Mouse (Mus musculus) liver, postnatal 0 days (tissue): ENCODE data around the gene Kat2b. TPM values are rescaled to one million over a fixed set of nuclear protein-coding genes. Genes with fewer than 3 reads are reported as not detected.
"Not testable (repeated sequence)": the region's sequence is repeated elsewhere in the genome, so short reads cannot be mapped to it uniquely, and the experiment has no call there.

Experiments
- ATAC-seq: fragments of 200-750 bp; cut with Nextera tagmentation; 2 replicates; pipeline ENCODE4 v1.8.0; 2017; ENCODE audit warnings: mild to moderate bottlenecking, moderate library complexity
- DNase-seq: peaks from one replicate; pipeline ENCODE4 v3.0.0-alpha.2; 2016
- H3K27ac ChIP-seq: fragments of 300-500 bp; sonication (generic); 2 replicates; pipeline ENCODE4 v1.5.1; 2014; ENCODE audit warnings: antibody characterized with exemption, moderate library complexity, mild to moderate bottlenecking, low read depth
- H3K27me3 ChIP-seq: fragments of 300-500 bp; sonication (generic); 2 replicates; pipeline ENCODE4 v1.6.1; 2014; ENCODE audit warnings: low read length, control low read depth, mixed read lengths; ENCODE audit not compliant: insufficient read depth
- H3K36me3 ChIP-seq: fragments of 300-500 bp; sonication (generic); replicated peaks from 2 replicates; pipeline ENCODE4 v1.6.1; 2014; ENCODE audit warnings: mild to moderate bottlenecking, control low read depth, low read length, moderate library complexity, mixed read lengths; ENCODE audit not compliant: insufficient read depth
- H3K4me1 ChIP-seq: fragments of 300-500 bp; sonication (generic); 2 replicates; pipeline ENCODE4 v1.6.1; 2014; ENCODE audit warnings: antibody characterized with exemption, mild to moderate bottlenecking, control low read depth; ENCODE audit not compliant: insufficient read depth
- H3K4me2 ChIP-seq: fragments of 300-500 bp; sonication (generic); 2 replicates; pipeline ENCODE4 v1.6.1; 2014; ENCODE audit warnings: low read depth, mild to moderate bottlenecking, low read length, moderate library complexity, mixed read lengths
- H3K4me3 ChIP-seq: fragments of 300-500 bp; sonication (generic); 2 replicates; pipeline ENCODE4 v1.5.1; 2014; ENCODE audit warnings: low read depth, low read length
- H3K9ac ChIP-seq: fragments of 300-500 bp; sonication (generic); replicated peaks from 2 replicates; pipeline ENCODE4 v1.6.1; 2014; ENCODE audit warnings: mild to moderate bottlenecking, moderate library complexity
- H3K9me3 ChIP-seq: fragments of 300-500 bp; sonication (generic); 2 replicates; pipeline ENCODE4 v1.6.1; 2016; ENCODE audit warnings: mild to moderate bottlenecking, control low read depth, low read length, mixed read lengths
- CTCF ChIP-seq: sonication (generic); IDR thresholded peaks from 2 replicates; pipeline ENCODE4 v1.5.1; 2016; ENCODE audit warnings: antibody characterized with exemption, low read depth
- EP300 ChIP-seq: IDR thresholded peaks from 2 replicates; pipeline ENCODE4 v1.6.1; 2016; ENCODE audit warnings: antibody characterized with exemption, low read depth, mild to moderate bottlenecking
- WGBS: fragments of 180-500 bp; shearing (Covaris S2); extraction: QIAGEN DNeasy Blood & Tissue Kit; methylation state at CpG from one replicate; pipeline ENCODE4 v1.1.7; 2014; ENCODE audit not compliant: insufficient replicate concordance; 5-methylcytosine and 5-hydroxymethylcytosine counted together
- polyA plus RNA-seq: library from polyadenylated mRNA; unstranded; fragments of >200 nt; fragmentation: Nextera tagmentation; extraction: Ambion mirVana; gene quantifications from 2 replicates; pipeline ENCODE4 v1.2.1, GENCODE M21; 2015

Gene Kat2b
- polyA plus RNA-seq, 1 experiment from 2014 or later, result 6.2 TPM

DNA sequence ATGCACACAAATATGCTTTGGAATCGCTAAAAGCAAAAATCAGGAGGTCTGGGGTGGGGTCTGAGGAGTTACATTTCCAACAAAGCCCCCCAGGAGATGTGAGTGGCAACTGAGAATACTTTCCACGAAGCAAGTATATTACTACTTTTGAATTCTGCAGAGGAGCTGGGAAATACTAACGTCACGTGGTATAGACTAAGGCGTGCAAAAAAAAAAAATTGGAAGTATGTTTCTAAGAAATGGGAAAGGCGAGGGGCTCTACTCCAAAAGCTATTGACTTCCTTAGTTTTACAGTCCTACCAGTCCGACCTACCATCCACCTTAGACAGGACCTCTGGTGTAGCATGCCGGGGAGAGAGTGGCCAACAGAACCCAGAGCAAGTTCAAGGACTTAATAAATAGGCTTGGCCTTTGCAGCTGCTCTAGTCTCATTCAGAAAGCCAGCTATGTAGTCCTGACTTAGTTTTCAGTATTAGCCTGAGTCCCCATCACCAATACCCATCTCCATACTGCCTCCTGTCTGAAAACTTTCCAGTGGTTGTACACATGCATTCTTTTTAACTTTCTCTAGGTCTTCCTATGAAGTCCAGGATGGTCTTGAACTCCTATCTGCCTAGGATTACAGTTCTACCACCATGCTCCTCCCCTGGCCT lies 2.2 kb downstream of the Kat2b start:
- ATAC-seq (no peak), DNase-seq (no peak)
- Histone ChIP-seq H3K4me3 (peak overlapping the region; percentile 96), H3K4me1 (peaks cover 35% of the 10 kb centered on the region), H3K27ac (peak overlapping the region; percentile 98), H3K9ac (peak overlapping the region; percentile 88), H3K36me3 (no peaks in the 10 kb centered on the region), H3K27me3 (no peaks in the 10 kb centered on the region), H3K9me3 (no peaks in the 10 kb centered on the region), H3K4me2 (peak overlapping the region; percentile 96)
- no peak for TF ChIP-seq EP300
- no peak for TF ChIP-seq CTCF
- WGBS, result 32% methylated on average over 8 of the region's 8 CpGs

DNA sequence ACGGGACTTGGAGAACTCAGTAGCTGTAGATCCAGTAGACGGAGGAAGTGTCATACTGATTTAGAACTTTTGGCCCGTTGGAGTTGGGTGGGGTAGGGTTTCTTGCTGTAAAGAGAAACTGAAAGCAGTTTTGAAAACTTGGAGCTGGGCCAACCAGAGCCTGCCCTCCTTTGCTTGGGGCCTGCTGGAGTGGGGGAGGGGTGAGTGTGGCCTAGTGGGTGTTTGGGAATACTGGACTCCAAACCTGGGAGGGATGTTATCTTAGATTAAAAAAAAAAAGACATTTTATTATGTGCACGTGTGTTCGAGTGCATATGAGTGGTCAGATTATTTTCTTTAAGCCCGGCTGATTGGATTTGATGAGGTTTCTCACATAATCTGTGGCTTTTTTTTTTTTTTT lies 3.2 kb downstream of the Kat2b start:
- TF ChIP-seq EP300 (peak; percentile 9; the same call in 1 of the 2 replicates), CTCF (no peak)
- peak; percentile 86 for DNase-seq
- Histone ChIP-seq H3K9me3 (no peaks in the 10 kb centered on the region), H3K27me3 (no peaks in the 10 kb centered on the region), H3K36me3 (no peaks in the 10 kb centered on the region), H3K4me2 (peak overlapping the region; percentile 96), H3K4me1 (peaks cover 35% of the 10 kb centered on the region), H3K9ac (peak overlapping the region; percentile 58), H3K4me3 (peak overlapping the region; percentile 96), H3K27ac (peak overlapping the region; percentile 98)
- 11% methylated on average over 6 of the region's 6 CpGs for WGBS
- ATAC-seq, result peak; percentile 16; the same call in 1 of the 2 replicates

DNA sequence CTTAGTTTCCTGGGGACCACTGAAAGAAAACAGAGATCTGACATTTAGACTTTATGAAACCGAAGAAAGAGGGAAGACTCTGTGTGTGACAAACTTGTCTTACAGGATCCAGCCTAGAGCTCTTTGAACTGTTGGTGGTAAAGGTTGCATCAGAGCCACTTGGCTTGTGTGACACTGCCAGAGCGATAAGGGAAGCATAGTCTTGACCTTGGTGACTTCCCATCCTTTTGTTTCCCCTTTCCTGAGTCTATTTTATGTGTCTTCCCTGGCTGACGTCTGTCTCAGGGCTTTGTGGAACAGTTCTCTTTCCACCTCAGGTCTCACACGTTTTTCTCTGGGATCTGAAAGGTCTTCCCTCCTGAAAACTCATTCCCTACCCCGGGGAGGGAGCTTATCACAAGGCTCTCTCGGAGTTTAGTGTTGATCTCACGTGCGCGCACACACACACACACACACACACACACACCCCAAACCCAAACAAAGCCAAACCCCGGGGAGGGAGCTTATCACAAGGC lies 3.8 kb downstream of the Kat2b start:
- H3K36me3 ChIP-seq, result no peaks in the 10 kb centered on the region
- no peaks in the 10 kb centered on the region for H3K9me3 ChIP-seq
- TF ChIP-seq EP300 (no peak; the same call in 1 of the 2 replicates), CTCF (no peak)
- H3K27me3 ChIP-seq, result no peaks in the 10 kb centered on the region
- WGBS, result 4% methylated on average over 10 of the region's 10 CpGs
- H3K9ac ChIP-seq, result peak overlapping the region; percentile 58; the same call in 1 of the 2 replicates
- ATAC-seq (no peak), DNase-seq (peak; percentile 47)
- peak overlapping the region; percentile 96 for H3K4me3 ChIP-seq
- H3K27ac ChIP-seq, result peak overlapping the region; percentile 98
- H3K4me1 ChIP-seq, result peaks cover 35% of the 10 kb centered on the region
- peak overlapping the region; percentile 96 for H3K4me2 ChIP-seq

DNA sequence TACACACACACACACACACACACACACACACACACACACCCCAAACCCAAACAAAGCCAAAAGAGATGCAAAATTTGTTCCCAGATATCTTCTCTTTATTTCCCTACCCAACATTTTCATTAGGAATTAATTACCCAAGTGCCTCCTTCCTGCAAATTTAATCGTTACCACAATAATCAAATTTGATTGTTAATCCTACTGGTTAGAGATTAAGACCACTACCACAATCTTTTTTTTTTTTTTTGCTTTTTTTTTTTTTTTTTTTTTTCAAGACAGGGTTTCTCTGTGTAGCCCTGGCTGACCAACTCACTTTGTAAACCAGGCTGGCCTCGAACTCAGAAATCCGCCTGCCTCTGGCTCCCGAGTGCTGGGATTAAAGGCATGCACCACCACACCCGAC lies 4.3 kb downstream of the Kat2b start:
- WGBS, result 84% methylated on average over 5 of the region's 5 CpGs
- not testable (repeated sequence) for H3K27me3 ChIP-seq, H3K9ac ChIP-seq, H3K36me3 ChIP-seq, H3K9me3 ChIP-seq, H3K4me3 ChIP-seq, ATAC-seq, DNase-seq
- Histone ChIP-seq H3K4me1 (peaks cover 35% of the 10 kb centered on the region), H3K27ac (0 out of 2 replicates have a peak overlapping the region, but pooled peaks have one; percentile 98), H3K4me2 (peak overlapping the region; percentile 96)

DNA sequence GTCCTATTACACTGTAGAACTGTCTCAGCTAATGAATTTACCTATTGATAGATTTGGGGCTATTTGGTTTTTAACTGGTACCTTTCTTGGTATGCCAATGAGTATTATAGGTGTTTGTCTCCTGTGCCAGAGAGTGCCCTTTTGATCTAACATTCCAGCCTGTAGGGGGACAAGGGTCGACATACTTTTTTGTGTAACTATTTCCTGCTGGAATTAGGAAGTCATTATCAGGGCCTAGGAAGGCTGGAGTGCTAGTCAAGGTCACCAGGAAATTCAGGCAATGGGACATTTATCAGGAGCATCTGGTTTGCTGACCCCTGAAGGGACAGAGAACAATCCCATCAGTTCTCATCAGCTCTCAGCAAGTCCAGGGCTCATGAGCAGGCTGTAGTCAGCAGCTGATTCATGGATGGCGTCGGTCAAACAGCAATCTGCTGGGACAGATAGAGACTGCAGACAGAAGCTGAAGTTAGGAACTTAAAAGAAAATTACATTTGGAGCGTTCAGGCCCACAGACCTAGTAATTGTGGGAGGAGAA lies 6.4 kb downstream of the Kat2b start:
- Histone ChIP-seq H3K4me3 (no peak overlapping the region), H3K27me3 (no peaks in the 10 kb centered on the region), H3K9me3 (no peaks in the 10 kb centered on the region), H3K4me1 (peaks cover 47% of the 10 kb centered on the region), H3K27ac (peak overlapping the region; percentile 66), H3K4me2 (no peak overlapping the region), H3K36me3 (no peaks in the 10 kb centered on the region), H3K9ac (no peak overlapping the region)
- DNase-seq (no peak), ATAC-seq (no peak)
- 41% methylated on average over 4 of the region's 4 CpGs for WGBS
- 0 out of 2 replicates have a peak, but pooled peaks have one; percentile 17 for TF ChIP-seq EP300
- TF ChIP-seq CTCF, result peak; percentile 50

DNA sequence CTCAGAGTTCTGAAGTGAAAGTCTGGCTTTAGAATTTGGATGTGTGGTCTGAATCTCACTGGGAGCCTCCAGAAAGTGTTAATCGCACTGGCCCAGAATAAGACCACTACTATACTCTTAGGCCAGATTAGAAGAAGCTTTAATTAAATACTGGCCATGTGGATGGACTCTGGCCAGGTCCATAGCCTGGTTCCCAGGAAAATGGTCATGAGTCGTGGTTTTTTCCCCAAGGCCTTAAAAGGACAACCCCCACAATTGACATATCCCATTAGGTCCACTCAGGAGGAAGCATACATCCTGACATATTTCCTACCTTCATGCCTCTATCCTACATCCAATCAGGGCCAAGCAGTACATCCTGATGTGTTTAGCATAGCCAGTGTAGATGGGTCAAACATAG lies 10.5 kb downstream of the Kat2b start:
- Histone ChIP-seq H3K9ac (no peak overlapping the region), H3K4me3 (no peak overlapping the region), H3K27ac (peak overlapping the region; percentile 85), H3K27me3 (no peaks in the 10 kb centered on the region), H3K4me2 (no peak overlapping the region), H3K36me3 (no peaks in the 10 kb centered on the region), H3K4me1 (peaks cover 49% of the 10 kb centered on the region), H3K9me3 (no peaks in the 10 kb centered on the region)
- ATAC-seq, result no peak
- no peak for DNase-seq
- WGBS, result 71% methylated on average over 2 of the region's 2 CpGs
- no peak for TF ChIP-seq EP300
- no peak for TF ChIP-seq CTCF
